Mouse (Mus musculus): ENCODE measurements around the gene Gsdma.
A peak's percentile ranks its signal among the peaks of the same experiment; 100 is the strongest.
"Not testable (repeated sequence)": the region's sequence is repeated elsewhere in the genome, so short reads cannot be mapped to it uniquely, and the experiment has no call there.

Gene Gsdma

DNA sequence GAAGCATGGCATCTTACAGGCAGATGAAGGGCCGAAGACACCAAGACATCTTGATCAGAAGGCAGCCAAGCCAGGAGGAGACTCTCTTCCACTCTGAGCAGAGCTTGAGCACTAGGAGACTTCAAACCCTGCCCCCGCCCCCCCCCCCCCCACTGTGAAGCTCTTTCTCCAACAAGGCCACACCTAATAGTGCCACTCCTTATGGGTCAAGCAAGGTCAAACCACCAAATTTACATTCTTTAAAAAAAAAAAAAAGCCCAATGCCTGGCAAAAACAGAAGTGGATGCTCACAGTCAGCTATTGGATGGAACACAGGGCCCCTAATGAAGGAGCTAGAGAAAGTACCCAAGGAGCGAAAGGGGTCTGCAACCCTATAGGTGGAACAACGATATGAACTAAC lies 16.4 kb downstream of the Gsdma start:
- DNase-seq (ENCODE audit: low read depth, low spot score) = not testable (repeated sequence)

- no peak for DNase-seq (ENCODE audit: low read depth, low spot score)
Observed at GRCm38 (mm10) chr11:98681186-98681585, 17.0 kb downstream of the Gsdma start.

DNA sequence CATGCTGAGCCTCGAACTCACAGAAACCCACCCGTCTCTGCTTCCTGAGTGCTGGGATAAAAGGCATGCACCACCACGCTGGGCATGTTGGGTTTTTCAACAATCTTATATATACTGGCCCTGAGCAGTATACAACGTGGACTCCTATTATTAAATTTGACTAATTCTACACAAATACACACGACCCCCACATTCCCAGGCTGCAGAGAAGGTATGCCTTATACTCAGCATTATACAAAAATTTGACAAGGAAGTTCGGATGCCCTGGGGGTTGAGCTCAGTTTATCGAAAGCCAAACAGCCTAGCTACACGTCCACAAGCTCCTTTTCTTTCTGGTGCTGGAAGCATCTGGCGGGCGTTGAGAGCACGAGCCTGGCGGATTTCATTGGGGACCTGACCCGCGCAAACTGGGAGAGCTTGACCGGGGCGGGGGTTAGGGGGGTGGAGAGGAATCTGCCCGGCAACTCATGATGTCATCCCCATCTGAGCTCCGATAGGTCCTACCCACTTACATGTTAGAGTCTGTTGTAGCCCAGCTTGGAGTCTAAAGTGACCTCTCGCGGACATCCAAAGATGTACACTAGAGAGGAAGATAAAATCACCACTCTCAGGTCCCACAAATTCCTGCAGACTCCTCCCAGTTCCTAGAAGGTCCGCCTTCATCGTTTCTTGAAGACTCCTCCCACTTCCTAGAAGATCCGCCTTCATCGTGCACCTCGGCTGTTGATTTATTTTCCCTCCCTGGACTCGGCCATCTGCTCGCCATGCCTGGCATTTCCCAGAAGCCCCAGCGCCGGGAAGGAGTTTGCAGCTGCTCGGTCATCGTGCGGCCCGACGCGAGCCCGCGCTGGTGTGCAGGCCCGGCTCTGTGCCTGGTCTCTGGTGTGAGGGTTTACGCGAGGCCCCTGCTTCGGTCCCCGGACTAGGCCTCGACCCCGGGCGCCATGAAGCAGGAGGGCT lies 17.9 kb downstream of the Gsdma start, which contains the start of gene Psmd3:
Gene Psmd3 (plus strand): TSS at position 769 of the 960 bp plus-strand sequence.
- DNase-seq (ENCODE audit: low read depth, low spot score) = peak; percentile 96

- no peak for DNase-seq (ENCODE audit: low read depth, low spot score)
Observed at GRCm38 (mm10) chr11:98682811-98683210, 18.7 kb downstream of the Gsdma start.

DNA sequence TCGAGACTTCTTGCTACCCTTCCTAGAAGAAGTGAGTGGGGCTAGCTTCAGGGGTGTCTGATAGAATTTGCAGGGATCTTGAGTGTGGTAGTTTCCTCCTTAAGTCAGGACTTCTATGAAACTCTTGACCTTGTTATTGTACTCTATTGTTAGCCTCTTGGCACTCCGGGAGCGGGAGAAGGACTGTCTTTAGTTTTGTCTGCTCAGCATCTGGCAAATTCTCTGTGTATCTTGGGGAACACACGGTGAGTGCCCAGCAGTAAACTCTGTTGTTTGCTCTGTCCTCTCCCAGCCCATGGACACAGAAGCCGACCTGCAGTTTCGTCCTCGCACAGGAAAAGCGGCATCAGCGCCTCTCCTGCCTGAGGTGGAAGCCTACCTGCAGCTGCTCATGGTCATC lies 21.5 kb downstream of the Gsdma start:
- DNase-seq (ENCODE audit: low read depth, low spot score) = no peak

DNA sequence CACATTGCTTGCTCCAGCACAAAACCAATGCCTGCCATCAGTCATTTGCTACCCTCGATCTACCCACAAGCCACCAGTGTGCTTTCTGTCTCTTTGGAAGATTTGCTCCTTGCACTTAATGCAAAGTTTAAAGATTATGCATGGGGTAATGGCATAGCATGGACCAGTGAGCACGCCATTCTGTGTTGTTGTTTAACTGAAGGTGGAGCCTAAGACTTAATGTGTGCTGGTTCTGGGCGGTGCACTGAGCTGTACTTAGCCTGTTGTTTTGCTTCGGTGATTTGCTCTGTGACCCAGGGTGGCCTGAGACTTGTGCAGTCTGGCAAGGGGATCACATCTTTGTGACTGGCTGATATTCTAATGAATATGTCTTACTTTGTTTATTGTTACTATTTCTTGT lies 22.8 kb downstream of the Gsdma start:
- no peak for DNase-seq (ENCODE audit: low read depth, low spot score)

DNA sequence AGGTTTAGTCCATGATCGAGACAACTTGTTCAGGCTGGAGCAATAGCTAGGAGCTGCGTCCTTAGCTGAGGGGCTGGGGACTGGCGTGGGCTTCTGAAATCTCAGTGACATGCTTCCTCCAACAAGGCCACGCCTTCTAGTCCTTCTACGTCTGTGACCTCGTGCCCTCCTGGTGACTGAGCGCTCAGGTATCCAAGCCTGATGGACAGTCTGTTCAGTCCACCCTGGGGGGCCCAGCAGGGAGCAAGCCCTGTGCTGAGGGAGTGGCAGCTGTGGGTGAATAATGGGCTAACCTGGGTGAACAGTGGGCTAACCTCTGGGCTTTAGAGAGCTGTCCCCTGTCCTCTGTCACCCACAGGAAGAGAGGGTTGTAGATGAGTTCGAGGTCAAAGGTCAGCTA lies 23.9 kb downstream of the Gsdma start:
- no peak for DNase-seq (ENCODE audit: low read depth, low spot score)

DNA sequence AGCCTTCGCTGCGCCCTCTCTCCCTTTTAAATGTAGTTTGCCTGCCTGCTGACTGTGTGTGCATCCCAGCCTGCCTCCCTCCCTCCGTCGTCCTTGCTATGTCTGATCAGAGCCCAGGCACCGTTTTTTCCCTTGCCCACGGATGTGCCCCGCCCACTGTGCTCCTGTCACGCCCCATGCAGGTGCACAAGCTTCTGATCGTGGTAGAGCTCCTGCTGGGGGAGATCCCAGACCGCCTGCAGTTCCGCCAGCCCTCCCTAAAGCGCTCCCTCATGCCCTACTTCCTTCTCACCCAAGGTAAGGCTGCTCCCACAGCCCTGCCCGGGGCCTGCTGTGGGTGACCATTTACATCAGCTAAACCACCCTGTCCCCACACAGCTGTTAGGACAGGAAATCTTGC lies 29.1 kb downstream of the Gsdma start:
- DNase-seq (ENCODE audit: low read depth, low spot score) = no peak

GRCm38 (mm10) chr11:98693746-98694145 lies 29.6 kb downstream of the Gsdma start:
- no peak for DNase-seq (ENCODE audit: low read depth, low spot score)

DNA sequence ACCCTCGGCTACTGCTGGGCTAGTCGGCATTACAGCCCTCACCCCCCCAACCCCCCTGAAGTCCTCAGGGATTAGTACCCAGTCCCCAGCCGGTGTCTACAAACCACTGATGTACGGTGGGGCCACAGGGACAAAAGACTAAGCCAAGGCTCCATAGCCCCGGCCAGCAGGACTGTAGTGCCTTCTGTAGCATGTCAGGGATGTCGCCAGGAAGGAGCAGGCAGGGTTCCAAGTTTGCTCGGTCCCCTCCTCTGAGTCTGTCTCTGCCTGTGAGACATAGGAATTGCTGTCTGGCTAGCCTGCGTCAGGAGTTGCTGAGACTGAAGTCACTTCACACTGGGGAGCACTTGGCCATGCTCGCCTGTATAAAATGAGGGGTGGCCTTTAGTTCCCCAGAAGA lies 30.1 kb downstream of the Gsdma start:
- DNase-seq (ENCODE audit: low read depth, low spot score) = no peak

DNA sequence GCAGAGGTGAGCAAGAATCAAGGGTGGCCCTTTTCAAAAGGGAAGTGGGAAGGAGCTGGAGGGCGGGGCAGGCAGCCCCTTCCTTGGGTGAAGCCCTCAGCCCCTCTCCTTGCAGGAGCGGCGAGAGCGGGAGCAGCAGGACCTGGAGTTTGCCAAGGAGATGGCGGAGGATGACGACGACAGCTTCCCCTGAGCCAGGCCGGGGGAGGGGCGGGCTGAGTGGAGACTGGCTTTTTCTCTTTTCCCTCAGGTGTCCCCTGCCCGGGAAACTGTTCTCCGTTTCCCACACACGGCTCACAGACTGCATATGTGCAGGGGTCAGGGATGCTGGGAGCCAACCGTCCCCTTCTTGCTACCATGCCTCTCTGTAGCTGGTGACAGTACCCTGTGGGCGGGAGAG lies 31.3 kb downstream of the Gsdma start:
- no peak for DNase-seq (ENCODE audit: low read depth, low spot score)

- no peak for DNase-seq (ENCODE audit: low read depth, low spot score)
Observed at GRCm38 (mm10) chr11:98696454-98697216, 32.5 kb downstream of the Gsdma start.

- no peak for DNase-seq (ENCODE audit: low read depth, low spot score)
Observed at GRCm38 (mm10) chr11:98697225-98697624, 33.1 kb downstream of the Gsdma start.

DNA sequence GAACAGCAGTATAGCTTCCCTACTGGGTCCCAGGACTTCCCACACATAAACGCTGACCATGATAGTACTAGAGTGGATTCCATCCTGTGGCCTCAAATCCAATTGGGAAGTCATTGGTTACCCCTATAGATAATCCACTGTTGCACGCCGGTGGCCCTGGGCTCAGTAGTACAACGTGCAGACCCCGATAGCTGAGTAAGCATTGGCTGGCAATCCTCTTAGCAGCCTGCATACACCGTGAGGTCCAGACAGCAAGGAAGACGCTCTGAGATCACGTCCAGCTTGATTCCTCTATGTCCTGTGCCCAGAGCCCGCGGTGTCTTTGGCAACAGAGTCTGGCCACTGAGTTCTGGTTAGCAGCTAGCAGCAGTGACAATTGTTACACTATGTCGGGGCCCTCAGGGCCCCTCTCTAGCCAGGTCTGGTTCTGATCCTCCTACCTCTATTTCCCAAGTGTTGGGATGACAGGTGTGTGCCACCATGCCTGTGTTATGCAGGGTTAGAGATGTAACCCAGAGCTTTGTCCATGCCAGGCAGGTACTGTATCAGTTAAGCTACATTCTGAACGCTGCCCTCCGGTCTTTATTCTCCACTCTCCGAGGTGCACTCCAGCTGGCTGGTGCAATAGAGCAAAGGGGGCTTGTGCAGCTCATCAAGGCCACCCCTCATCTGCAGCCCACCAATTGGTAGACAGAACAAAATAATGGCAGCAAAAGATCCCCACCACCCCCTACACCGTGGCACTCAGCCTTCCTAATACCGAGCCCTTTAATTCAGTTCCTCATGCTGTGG lies 34.9 kb downstream of the Gsdma start:
- no peak for DNase-seq (ENCODE audit: low read depth, low spot score)

DNA sequence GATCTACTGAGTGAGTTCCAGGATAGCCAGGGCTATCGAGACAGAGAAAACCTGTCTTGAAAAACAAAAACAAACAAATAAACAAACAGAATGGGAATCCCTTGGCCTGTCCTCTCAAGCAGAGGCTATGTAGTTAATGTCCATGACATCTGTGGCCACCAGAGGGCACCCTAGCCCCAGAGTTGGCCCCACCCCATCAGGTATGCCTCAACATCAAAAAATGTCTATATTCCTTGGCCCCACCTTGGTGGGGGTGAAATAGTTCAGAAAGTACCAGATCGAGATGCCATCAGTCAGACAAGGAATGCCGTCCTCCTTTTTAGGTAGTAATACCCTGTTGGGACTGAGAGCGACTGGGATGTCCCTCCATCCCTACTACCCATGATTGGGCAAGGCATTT lies 35.8 kb downstream of the Gsdma start:
- DNase-seq (ENCODE audit: low read depth, low spot score) = peak; percentile 77

- no peak for DNase-seq (ENCODE audit: low read depth, low spot score)
Observed at GRCm38 (mm10) chr11:98701213-98701670, 37.1 kb downstream of the Gsdma start, which contains the start of gene Csf3. Gene Csf3 (plus strand): TSS chr11:98701263.

DNA sequence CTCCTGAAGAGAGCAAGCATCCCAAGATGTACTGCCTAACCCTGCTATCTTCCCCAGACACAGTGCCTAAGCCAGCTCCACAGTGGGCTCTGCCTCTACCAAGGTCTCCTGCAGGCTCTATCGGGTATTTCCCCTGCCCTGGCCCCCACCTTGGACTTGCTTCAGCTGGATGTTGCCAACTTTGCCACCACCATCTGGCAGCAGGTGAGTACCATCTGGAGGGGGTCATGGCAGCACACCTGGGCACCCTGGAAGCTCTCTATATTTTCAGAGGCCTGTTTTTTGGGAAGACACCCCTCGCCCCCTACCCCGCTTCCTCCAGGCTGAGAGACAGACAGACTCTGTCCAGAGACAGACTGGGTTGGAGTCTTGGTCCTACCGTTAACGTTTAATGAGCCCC lies 38.2 kb downstream of the Gsdma start:
- no peak for DNase-seq (ENCODE audit: low read depth, low spot score)

GRCm38 (mm10) chr11:98705021-98705420 lies 40.9 kb downstream of the Gsdma start:
- DNase-seq (ENCODE audit: low read depth, low spot score) = no peak

DNA sequence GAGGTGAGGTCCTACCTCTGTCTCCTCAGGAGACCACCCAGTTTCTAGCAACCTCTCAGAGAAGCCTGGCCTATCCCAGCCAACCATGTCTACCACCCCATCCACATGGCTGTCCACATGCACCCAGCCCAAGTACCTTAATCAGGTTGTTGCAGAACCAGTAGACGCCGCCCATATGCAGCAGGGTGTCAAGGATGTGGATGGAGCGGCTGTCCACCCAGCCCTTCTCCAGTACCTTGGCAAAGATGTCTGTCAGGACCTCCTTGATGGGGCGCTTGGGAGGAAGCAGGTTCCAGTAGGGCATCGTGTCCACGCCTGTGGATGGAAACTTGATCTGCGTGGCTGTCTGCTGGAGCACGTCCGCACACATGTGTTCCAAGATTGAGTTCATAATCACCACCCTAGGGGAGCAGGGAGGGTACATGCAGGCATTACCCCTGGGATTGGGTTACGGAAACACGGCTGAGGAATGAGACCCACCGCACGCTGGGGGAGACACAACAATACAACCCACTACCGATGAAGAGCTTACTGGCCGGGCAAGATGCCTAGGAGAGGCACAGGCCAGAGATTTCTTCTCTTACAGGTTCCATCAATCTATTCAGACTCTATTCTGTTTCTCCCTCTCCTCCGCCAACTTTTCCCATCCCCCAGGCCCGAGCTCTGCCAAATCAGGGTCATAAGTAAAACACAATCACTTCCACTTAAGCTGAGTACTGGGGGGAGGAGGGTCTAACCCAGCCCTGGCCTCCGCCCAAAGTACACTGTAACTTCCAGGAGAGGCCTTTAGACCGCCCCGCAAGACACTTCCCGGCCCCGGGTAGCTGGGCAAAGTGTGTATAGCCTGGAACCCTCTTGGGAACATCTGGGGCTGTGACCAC lies 43.5 kb downstream of the Gsdma start:
- no peak for DNase-seq (ENCODE audit: low read depth, low spot score)

DNA sequence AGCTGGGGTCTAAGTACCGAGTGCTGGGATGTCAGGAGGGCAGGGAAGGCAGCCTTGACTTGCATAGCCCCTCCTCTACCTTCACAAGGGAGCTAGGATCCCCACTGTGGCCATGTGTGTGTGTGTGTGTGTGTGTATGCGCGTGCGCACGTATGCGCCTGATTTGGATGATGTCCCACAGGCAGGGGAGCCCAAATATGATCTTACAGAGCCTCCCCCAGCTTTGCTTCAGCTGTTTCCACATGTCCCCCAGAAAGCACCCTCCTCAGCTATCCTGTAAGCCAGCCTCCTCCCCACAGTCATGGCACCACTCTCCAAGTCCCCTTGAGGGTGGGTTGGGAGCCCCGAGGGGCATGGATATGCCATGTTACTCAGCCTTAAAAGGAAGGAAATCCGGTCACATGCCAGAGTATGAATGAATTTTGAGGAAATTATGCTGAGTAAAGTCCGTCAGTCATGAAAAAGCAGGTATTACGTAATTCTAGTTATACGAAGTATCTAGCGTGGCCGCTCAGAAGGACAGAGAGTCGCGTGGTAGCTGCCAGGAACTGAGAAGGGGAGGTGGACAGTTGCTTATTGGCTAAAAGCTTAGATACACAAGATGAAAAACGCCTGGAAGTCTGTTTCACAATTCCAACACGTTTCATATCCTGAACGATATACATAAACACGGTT lies 44.3 kb downstream of the Gsdma start:
- no peak for DNase-seq (ENCODE audit: low read depth, low spot score)
